Mouse (Mus musculus) liver, embryonic 18 days (tissue): ENCODE data around the gene Olfr17. TPM values are rescaled to one million over a fixed set of nuclear protein-coding genes. Genes with fewer than 3 reads are reported as not detected.

Source experiments
- polyA plus RNA-seq: library from polyadenylated mRNA; depleted of rRNA; stranded (reverse); fragments of >200 nt; gene quantifications from 2 replicates; pipeline ENCODE4 v1.2.3, GENCODE M21; 2012; rRNA removed

Olfr17 gene
- not detected in 2 replicates for polyA plus RNA-seq

DNA sequence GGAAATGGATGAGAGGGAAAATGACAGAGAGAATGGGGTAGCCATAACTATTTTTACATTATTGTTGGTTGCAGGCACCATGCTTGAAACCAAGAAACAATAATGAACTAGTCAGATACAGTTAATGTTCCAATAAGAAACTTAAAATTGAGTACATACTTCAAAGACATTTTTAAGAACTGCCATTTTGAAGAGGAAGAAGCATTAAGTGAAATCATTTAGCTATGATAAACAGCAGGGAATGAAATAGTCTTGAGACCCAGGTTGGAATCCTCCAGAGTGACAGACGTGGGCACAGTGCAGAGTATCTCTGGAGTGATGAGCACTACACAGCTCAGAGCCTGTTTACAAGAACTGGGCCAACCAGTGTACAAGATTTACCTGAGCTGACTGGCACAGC, at the start of gene Olfr17:
Gene Olfr17, plus strand, starts transcription at position 301 of the 400 bp plus-strand sequence.

DNA sequence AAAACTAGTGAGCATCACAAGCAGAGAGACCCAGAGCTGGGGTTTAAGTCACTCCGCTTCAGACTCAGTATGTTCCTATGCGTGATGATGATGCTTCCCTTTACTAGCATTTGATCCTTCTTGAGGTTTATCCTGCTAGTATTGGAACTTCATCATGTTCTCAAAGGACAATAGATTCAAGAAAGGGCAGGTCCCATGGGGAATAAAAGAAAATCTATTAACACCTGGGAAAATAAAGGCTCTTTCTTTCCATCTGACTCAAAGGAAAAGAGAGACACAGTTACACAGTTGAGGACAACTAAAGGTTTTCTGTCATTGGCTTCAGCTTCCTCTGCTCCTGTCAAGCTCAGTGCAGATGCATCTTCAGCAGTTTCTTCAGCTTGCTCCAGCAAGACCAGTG, 22.3 kb upstream of the Olfr17 start, which contains the start of gene Olfr714:
Gene Olfr714, plus strand, starts transcription at position 301 of the 400 bp plus-strand sequence.

DNA sequence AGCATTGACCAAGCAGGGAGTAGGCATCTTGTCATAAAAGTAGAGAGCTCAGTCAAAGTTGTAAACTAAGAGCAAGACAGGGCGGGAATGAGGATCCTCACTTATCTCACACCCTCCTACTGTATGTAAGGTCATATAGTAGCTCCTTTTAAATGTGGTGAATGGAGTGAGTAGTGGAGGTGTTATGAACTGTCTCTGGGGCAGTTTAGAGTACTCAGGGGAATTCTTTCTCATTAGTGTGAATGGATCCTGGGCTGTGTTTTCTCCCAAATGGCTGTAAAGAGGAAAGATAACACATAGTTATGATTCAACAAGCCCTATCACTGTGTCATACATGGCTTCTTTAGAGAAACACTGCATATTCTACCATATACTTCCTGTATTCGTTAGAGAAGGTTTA, 17.2 kb downstream of the Olfr17 start, which contains the start of gene Olfr715b:
Gene Olfr715b, minus strand, starts transcription at position 101 of the 400 bp plus-strand sequence.

DNA sequence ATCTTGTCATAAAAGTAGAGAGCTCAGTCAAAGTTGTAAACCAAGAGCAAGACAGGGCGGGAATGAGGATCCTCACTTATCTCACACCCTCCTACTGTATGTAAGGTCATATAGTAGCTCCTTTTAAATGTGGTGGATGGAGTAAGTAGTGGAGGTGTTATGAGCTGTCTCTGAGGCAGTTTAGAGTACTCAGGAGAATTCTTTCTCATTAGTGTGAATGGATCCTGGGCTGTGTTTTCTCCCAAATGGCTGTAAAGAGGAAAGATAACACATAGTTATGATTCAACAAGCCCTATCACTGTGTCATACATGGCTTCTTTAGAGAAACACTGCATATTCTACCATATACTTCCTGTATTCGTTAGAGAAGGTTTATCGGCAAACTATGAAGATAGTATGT, 38.0 kb downstream of the Olfr17 start, which contains the start of gene Olfr715:
Gene Olfr715, minus strand, starts transcription at position 101 of the 400 bp plus-strand sequence.

DNA sequence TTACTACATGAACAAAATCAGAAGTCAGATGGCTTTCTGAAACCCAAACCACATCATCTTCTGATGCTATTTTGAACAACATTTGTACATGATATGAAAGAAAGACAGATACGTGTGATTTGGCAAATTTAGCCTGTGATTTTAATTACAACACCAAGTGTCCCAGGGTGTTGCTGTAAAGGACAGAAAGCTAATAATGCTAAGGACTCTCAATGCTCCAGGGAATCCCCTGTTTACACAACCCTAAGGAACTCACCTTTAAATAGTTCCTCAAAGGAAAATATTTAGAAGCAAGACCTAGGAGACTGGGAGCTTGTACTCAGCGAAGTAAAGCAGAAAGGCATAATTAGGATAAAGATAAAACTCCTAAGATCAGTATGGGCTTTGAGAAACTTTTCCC, 45.0 kb downstream of the Olfr17 start, which contains the start of gene Olfr716:
Gene Olfr716, plus strand, starts transcription at position 301 of the 400 bp plus-strand sequence.

Other genes starting within 250 kb of the Olfr17 start
- gene Olfr703, start 249.9 kb upstream of the Olfr17 start, polyA plus RNA-seq = not detected in 2 replicates
- gene Olfr704, start 230.0 kb upstream of the Olfr17 start, polyA plus RNA-seq = not detected in 2 replicates
- not detected in 2 replicates for gene Olfr705, start 216.3 kb upstream of the Olfr17 start, polyA plus RNA-seq
- not detected in 2 replicates for gene Olfr706, start 205.1 kb upstream of the Olfr17 start, polyA plus RNA-seq
- gene Olfr707, start 192.0 kb upstream of the Olfr17 start, polyA plus RNA-seq = not detected in 2 replicates
- not detected in 2 replicates for gene Olfr1532-ps1, start 185.2 kb upstream of the Olfr17 start, polyA plus RNA-seq
- not detected in 2 replicates for gene Olfr709-ps1, start 161.0 kb upstream of the Olfr17 start, polyA plus RNA-seq
- not detected in 2 replicates for gene Olfr710, start 144.9 kb upstream of the Olfr17 start, polyA plus RNA-seq
- not detected in 2 replicates for gene Olfr6, start 129.3 kb upstream of the Olfr17 start, polyA plus RNA-seq
- not detected in 2 replicates for gene Olfr711, start 117.8 kb upstream of the Olfr17 start, polyA plus RNA-seq
- not detected in 2 replicates for gene Olfr2, start 87.1 kb upstream of the Olfr17 start, polyA plus RNA-seq
- not detected in 2 replicates for gene Olfr713, start 62.0 kb upstream of the Olfr17 start, polyA plus RNA-seq
- gene Olfr714, start 22.2 kb upstream of the Olfr17 start, polyA plus RNA-seq = not detected in 2 replicates
- not detected in 2 replicates for gene Olfr715b, start 17.1 kb downstream of the Olfr17 start, polyA plus RNA-seq
- not detected in 2 replicates for gene Olfr715, start 37.9 kb downstream of the Olfr17 start, polyA plus RNA-seq
- gene Olfr716, start 45.1 kb downstream of the Olfr17 start, polyA plus RNA-seq = not detected in 2 replicates
- gene Nlrp14, start 73.8 kb downstream of the Olfr17 start, polyA plus RNA-seq = not detected in 2 replicates
- gene Rbmxl2, start 116.2 kb downstream of the Olfr17 start, polyA plus RNA-seq = not detected in 2 replicates